Comparison of ENCODE assay signal across 8 mouse cellular contexts in genomic region chr13:28294757-28295361, GRCm38 (mm10). TPM values are rescaled to one million over a fixed set of nuclear protein-coding genes. Genes with fewer than 3 reads are reported as not detected.
DNase-seq lines count a peak whose midpoint lies in the region; ATAC-seq and TF ChIP-seq lines count a peak whose summit lies in the region.

No protein-coding gene starts in this region.

- no peaks in the 10 kb centered on the region for H3K36me3 ChIP-seq in kidney, adult 2 months (ENCODE audit: control insufficient read depth, insufficient read depth, low read length)
- no peaks in the 10 kb centered on the region for H3K36me3 ChIP-seq in midbrain, embryonic 13.5 days

- peak overlapping the region; percentile 26 for H3K4me2 ChIP-seq in midbrain, embryonic 13.5 days (replicated peaks)

- peaks cover 8% of the 10 kb centered on the region for H3K4me1 ChIP-seq in embryonic fibroblast, embryonic 13.5 days (ENCODE audit: control insufficient read depth, insufficient read depth, low read length)
- no peaks in the 10 kb centered on the region for H3K4me1 ChIP-seq in kidney, adult 2 months (ENCODE audit: control insufficient read depth, insufficient read depth, low read length)
- peaks cover 38% of the 10 kb centered on the region for H3K4me1 ChIP-seq in midbrain, embryonic 13.5 days (replicated peaks)

- ATAC-seq in midbrain, embryonic 13.5 days: peak; percentile 89

- no peak overlapping the region for H3K4me3 ChIP-seq in embryonic fibroblast, embryonic 13.5 days (ENCODE audit: insufficient read depth, low read length)
- H3K4me3 ChIP-seq in kidney, adult 2 months (ENCODE audit: insufficient read depth, low read depth, low read length): no peak overlapping the region
- no peak overlapping the region for H3K4me3 ChIP-seq in midbrain, embryonic 13.5 days (replicated peaks)

- no peak overlapping the region for H3K9ac ChIP-seq in midbrain, embryonic 13.5 days (replicated peaks)

- no peaks in the 10 kb centered on the region for H3K27me3 ChIP-seq in kidney, adult 2 months (replicated peaks; ENCODE audit: control insufficient read depth, insufficient read depth, low read length)
- no peaks in the 10 kb centered on the region for H3K27me3 ChIP-seq in midbrain, embryonic 13.5 days

- peak; percentile 74 for DNase-seq in embryo, embryonic 10.5 days (ENCODE audit: low spot score)
- DNase-seq in kidney, adult 2 months: peak; percentile 70
- no peak for DNase-seq in yolk sac, embryonic 10.5 days (ENCODE audit: low spot score)
- DNase-seq in thymus, postnatal 25 days: no peak
- no peak for DNase-seq in adrenal gland, postnatal 4 days (ENCODE audit: low spot score in 2 of 2)
- no peak for DNase-seq in right cerebral cortex, postnatal 14 days

- TF ChIP-seq POLR2A in embryonic fibroblast, embryonic 13.5 days (IDR thresholded peaks at IDR 0.05; ENCODE audit: low read depth, low read length): no peak
- no peak for TF ChIP-seq POLR2A in kidney, adult 2 months (IDR thresholded peaks at IDR 0.05; ENCODE audit: low read depth, low read length)

- 27% methylated on average over 3 of the region's 3 CpGs for WGBS in kidney, adult 2 months
- 0% methylated on average over 3 of the region's 3 CpGs for WGBS in midbrain, embryonic 13.5 days

- H3K27ac ChIP-seq in embryonic fibroblast, embryonic 13.5 days (ENCODE audit: insufficient read depth, low read length): peak overlapping the region; percentile 26; the same call in 1 of the 2 replicates
- H3K27ac ChIP-seq in kidney, adult 2 months (ENCODE audit: insufficient read depth, low read depth, low read length): no peak overlapping the region
- peak overlapping the region; percentile 89 for H3K27ac ChIP-seq in midbrain, embryonic 13.5 days

- TF ChIP-seq CTCF in embryonic fibroblast, embryonic 13.5 days (IDR thresholded peaks at IDR 0.05; ENCODE audit: borderline replicate concordance, insufficient read depth, low read length): no peak
- TF ChIP-seq CTCF in kidney, adult 2 months (conservative IDR thresholded peaks at IDR 0.05; ENCODE audit: insufficient read depth, insufficient read length, low read depth, low read length): no peak

- H3K9me3 ChIP-seq in midbrain, embryonic 13.5 days: no peaks in the 10 kb centered on the region

RNA-seq across cellular contexts. Expression of gene Gm11361, which starts 37.5 kb away (rescaled TPM):
- not detected in 2 replicates for polyA plus RNA-seq in embryonic fibroblast, embryonic 13.5 days (2011; ENCODE audit: insufficient read length, low read depth, missing spikeins)
- 0.67 and 1.5 TPM in 2 replicates for polyA plus RNA-seq in kidney, adult 2 months (2012; rRNA removed)
- 2.1 and 5.2 TPM in 2 replicates for polyA plus RNA-seq in midbrain, embryonic 13.5 days (2015; fragmentation: Nextera tagmentation; extraction: Ambion mirVana)
- 100 to 1,000 TPM; 208 to 209 TPM for total RNA-seq in adrenal gland, postnatal 4 days (2021)

Comparison
In these comparisons a context has a peak if more than half of its experiments do, and no peak if none do; other contexts are left out.
1. DNase-seq: peak in embryo, embryonic 10.5 days (single experiment) and kidney, adult 2 months (single experiment); none in yolk sac, embryonic 10.5 days (single experiment), thymus, postnatal 25 days (single experiment), adrenal gland, postnatal 4 days (0 of 2) and right cerebral cortex, postnatal 14 days (single experiment).